Mouse (Mus musculus) left cerebral cortex, adult 8-10 months (tissue): Measurements from ENCODE around the gene Duoxa1. TPM values are rescaled to one million over a fixed set of nuclear protein-coding genes. Genes with fewer than 3 reads are reported as not detected.
"Not testable (repeated sequence)": the region's sequence is repeated elsewhere in the genome, so short reads cannot be mapped to it uniquely, and the experiment has no call there.

ENCODE experiments used
- DNase-seq, 2 experiments: peaks; one replicate each; pipeline ENCODE4 v3.0.0; 2022; ENCODE audit warnings: low spot score in 2 of 2
- total RNA-seq, 4 experiments: library from RNA; stranded (reverse); gene quantifications; 2 replicates each; pipeline ENCODE4 v1.2.4; 2022

The Duoxa1 gene
- total RNA-seq, result under 1 TPM in 1 of 4 experiments, not detected in 3; 0.55 TPM

DNA sequence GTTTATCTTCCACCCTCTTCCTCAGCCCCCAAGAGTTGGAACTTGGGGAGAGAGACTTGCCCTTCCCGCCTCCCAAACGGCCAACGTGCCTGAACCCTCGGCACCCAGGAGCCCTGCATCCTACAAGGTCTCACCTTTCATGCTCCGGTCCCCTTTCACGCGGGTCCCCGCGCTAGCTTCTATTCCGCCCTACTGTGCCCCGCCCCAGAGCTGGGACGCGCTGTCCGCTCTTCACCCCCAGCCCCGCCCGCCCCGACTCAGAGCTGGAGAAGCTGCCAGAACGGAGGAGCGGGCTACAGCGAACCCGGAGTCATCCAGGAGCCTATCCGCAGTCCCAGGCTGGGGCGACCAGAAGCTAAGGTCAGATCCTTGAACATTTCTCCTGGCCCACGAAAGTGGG, at the start of gene Duoxa1:
TSS of gene Duoxa1 (minus strand) at position 195 of the 400 bp plus-strand sequence.
- DNase-seq, result no peak

DNA sequence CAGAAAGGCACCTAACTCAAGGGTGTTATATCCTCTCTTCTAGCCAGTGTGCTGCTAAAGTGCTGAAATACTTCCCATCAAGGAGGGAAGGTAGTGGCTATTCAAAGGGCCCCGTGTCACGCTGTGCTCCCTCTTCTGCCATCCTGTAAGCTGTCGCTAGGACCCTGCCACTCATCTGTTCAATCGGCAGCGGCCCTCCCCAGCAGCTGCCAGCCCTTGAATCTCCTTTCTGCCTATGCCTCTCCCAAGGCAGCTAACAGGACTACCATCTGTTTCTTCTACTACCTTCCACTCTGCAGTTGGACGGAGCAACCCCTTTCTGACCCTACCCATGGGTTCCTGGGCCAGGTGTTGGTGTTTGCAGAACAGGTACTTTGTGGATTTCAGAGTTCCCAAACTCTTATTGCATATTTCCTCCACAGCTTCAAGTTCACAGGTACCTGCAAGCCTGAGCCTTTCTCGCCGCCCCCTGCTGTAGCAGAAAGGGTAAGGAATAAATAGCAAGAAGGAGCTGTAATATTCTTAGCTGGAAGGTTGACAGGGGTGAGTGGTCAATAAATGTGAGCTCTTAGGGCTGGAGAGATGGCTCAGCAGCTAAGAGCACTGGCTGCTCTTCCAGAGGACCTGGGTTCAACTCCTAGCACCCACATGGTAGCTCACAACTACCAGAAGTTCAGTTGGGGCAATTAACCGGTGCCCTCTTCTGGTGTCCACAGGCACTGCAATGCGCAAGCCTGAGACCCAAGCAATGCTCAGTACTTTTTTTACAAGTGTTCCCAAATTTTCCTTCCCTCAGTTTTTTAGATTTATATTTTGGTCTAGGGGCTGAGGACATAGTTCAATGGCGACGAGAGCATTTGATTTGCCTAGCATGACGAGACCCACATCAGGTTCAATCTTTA, 49.3 kb upstream of the Duoxa1 start:
- DNase-seq, result no peak

DNA sequence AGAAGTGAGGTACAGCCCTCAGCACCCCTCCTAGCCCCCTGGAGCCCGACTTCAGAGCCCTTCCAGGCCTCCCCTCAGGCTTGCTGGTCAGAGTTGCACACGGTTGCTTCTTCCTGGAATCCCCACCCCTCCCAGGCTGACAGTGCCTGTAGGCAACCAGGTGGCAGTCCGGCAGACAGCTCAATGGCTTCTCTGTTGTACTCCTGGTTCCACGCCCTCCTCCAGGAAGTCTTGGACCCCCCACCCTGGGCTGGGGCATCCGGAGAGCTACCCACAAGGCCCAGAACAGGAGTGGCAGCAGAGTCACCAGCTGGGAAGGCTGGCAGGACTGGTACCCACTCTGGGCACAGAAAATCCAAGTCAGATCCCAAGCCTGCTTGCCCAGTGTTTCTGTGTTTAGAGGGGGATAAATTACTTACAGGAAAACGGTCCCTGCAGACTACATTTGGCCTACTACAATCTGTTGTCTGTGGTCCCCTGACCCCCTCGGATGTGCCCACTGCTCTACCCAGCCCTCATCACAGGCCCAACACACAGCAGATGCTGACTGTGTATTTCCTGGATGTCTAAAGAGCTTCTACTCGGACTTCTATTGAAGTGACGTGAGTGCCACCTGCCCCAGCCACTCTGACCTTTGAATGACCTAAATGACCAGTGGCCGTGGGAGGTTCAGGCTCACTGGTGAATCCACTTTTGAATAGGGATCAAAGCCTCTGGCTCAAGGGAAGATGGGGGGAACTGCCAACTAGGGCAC, 48.5 kb upstream of the Duoxa1 start:
- no peak for DNase-seq

DNA sequence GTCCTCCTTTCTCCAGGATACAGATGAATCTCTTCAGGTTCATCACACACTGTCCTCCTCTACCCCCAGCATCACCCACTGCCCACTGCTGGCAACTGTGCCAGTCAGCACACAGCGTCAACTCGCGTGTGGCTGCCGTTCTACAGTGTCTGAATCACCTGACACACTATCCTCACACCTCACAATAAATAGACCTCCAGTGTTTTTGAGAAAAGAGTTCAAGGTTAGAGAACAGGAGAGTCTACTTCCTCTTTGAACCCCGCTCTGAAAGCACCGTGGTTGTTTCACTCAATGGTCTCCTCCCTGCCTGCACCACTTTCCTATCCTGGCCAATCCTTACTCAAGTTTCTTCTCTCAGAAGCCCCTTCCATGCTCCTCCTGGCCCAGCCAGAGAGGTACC, 47.7 kb upstream of the Duoxa1 start:
- no peak for DNase-seq

- no peak for DNase-seq
These were observed 46.8 kb upstream of the Duoxa1 start for GRCm38 (mm10) chr2:122360310-122360709.

DNA sequence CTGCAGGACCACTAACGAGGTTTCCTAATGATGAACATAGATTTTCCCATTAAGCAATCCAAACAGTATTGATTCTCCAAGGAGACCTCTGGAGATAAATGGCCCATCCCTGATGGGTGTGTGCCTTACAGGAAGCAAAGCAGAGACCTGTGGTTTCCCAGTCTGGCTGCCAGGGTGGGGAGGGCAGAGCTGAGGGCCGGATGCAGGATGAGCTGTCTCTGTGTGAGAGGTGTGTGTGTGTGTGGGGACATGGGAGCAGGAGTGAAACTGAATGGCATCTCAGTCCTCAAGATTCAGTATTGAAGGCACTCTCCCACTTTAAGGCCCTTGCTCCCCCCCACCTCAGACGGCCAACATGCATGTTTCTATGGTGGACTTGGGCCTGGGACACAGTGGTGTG, 42.7 kb upstream of the Duoxa1 start:
- DNase-seq, result no peak

DNA sequence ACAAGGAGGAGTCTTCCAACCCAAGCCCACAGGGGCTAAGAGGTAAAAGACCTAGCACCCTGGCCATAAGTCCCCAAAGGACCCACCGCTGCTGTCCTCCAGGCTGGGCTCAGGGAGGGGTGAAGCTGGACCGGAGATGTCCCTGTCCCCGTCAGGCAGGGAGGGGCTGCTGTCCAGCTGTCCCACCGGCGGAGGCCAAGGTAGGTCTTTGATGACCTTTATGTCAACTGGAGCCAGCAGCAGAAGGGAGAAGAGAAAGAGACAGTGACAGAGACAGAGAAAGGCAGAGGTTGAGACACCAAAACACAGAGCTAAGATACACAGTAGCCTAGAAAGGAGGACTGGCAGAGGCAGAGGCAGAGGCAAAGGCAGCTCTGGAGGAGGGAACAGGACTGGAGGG, 41.9 kb upstream of the Duoxa1 start:
- DNase-seq, result no peak

- no peak for DNase-seq
These were observed 40.8 kb upstream of the Duoxa1 start for GRCm38 (mm10) chr2:122354191-122354929.

GRCm38 (mm10) chr2:122353765-122354164, 40.2 kb upstream of the Duoxa1 start:
- DNase-seq, result no peak

GRCm38 (mm10) chr2:122352992-122353391, 39.5 kb upstream of the Duoxa1 start:
- DNase-seq, result no peak

GRCm38 (mm10) chr2:122351931-122352329, 38.4 kb upstream of the Duoxa1 start:
- DNase-seq, result peak in 1 of 2 experiments; percentile 62

GRCm38 (mm10) chr2:122351156-122351930, 37.8 kb upstream of the Duoxa1 start:
- peak; percentile 52 to 79 for DNase-seq

DNA sequence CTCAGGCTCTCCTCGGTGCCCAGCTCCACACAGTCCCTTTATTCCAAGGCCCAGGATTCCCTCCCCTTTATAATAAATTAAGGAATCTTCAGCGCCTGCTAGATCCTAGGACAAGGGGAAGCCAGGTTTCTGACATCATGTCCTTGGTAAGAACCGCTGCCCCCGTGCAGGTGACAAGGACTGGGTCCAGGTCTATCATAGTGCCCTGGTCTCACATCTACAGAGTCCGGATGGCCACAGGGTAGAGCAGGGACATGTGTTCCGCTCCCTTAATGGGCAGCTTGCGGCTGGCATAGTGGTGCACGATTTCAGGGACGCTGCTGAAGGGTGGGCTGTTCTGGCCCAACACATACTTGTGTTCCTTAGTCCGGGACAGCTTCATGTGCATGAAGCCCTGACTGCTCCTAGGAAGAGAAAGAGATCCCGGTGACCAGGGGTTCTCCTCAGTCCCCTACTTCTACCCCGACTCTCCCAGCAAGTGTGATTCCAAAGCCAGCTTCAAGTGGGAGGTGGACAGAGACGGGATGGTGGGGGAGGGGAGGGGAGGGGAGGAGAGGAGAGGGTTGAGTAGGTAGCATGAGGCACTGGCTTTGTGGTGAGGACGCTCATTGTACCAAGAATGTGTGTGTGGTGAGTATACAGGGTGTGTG, 35.7 kb upstream of the Duoxa1 start:
- DNase-seq, result peak in 1 of 2 experiments; percentile 46

- DNase-seq, result peak; percentile 77 to 86
These were observed 35.1 kb upstream of the Duoxa1 start for GRCm38 (mm10) chr2:122348531-122349131.

- no peak for DNase-seq
These were observed 33.7 kb upstream of the Duoxa1 start for GRCm38 (mm10) chr2:122347257-122347656.

- DNase-seq, result not testable (repeated sequence)
These were observed 32.6 kb upstream of the Duoxa1 start for GRCm38 (mm10) chr2:122346164-122346563.

GRCm38 (mm10) chr2:122345106-122345893, 31.8 kb upstream of the Duoxa1 start:
- DNase-seq, result no peak

DNA sequence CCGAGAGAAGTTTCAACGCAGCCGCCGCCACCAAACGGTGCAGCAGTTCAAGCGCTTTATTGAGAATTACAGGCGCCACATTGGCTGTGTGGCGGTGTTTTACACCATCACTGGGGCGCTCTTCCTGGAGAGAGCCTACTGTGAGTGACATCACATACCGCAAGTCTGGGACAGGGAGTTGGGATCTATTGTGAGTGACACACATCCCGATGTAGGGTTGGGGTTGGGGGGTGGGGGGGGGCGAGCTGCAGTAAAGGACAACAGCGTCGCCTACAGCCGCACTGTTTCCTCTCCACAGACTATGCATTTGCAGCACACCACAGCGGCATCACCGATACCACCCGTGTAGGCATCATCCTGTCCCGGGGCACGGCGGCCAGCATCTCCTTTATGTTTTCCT, 23.8 kb upstream of the Duoxa1 start:
- DNase-seq, result no peak

GRCm38 (mm10) chr2:122334170-122334569, 20.6 kb upstream of the Duoxa1 start:
- no peak for DNase-seq
